Mouse (Mus musculus) heart, embryonic 15.5 days (tissue): Measurements from ENCODE around the gene Armh3. TPM values are rescaled to one million over a fixed set of nuclear protein-coding genes. Genes with fewer than 3 reads are reported as not detected.

Experiments used
- ATAC-seq: fragments of 200-750 bp; cut with Nextera tagmentation; replicated peaks from 2 replicates; pipeline ENCODE4 v1.8.0; 2017; ENCODE audit warnings: low read depth, moderate TSS enrichment; ENCODE audit not compliant: insufficient number of reproducible peaks, insufficient read depth, low FRiP score
- H3K27ac ChIP-seq: fragments of 300-500 bp; sonication (generic); 2 replicates; pipeline ENCODE4 v1.5.1; 2015; ENCODE audit warnings: mild to moderate bottlenecking, inconsistent platforms
- H3K27me3 ChIP-seq: fragments of 300-500 bp; sonication (generic); 2 replicates; pipeline ENCODE4 v1.6.1; 2015; ENCODE audit warnings: inconsistent platforms
- H3K36me3 ChIP-seq: fragments of 300-500 bp; sonication (generic); 2 replicates; pipeline ENCODE4 v1.6.1; 2015; ENCODE audit warnings: mild to moderate bottlenecking, inconsistent platforms
- H3K4me1 ChIP-seq: fragments of 300-500 bp; sonication (generic); replicated peaks from 2 replicates; pipeline ENCODE4 v1.6.1; 2015; ENCODE audit warnings: inconsistent platforms
- H3K4me2 ChIP-seq: fragments of 300-500 bp; sonication (generic); 2 replicates; pipeline ENCODE4 v1.6.1; 2015; ENCODE audit warnings: inconsistent platforms, mild to moderate bottlenecking, moderate library complexity
- H3K4me3 ChIP-seq: fragments of 300-500 bp; sonication (generic); 2 replicates; pipeline ENCODE4 v1.5.1; 2015; ENCODE audit warnings: mild to moderate bottlenecking, inconsistent platforms
- H3K9ac ChIP-seq: fragments of 300-500 bp; sonication (generic); 2 replicates; pipeline ENCODE4 v1.6.1; 2015; ENCODE audit warnings: mild to moderate bottlenecking, inconsistent platforms
- H3K9me3 ChIP-seq: fragments of 300-500 bp; sonication (generic); replicated peaks from 2 replicates; pipeline ENCODE4 v1.6.1; 2016; ENCODE audit warnings: inconsistent platforms
- WGBS: fragments of 180-500 bp; shearing (Covaris S2); methylation state at CpG from one replicate; pipeline ENCODE4 v1.1.7; 2015; ENCODE audit warnings: mixed read lengths; 5-methylcytosine and 5-hydroxymethylcytosine counted together
- polyA plus RNA-seq: library from polyadenylated mRNA; unstranded; fragments of >200 nt; fragmentation: Nextera tagmentation; extraction: Ambion mirVana; gene quantifications from 2 replicates; pipeline ENCODE4 v1.2.1, GENCODE M21; 2015

The Armh3 gene
- polyA plus RNA-seq, 1 experiment from 2014 or later, result 12.2 TPM

GRCm38 (mm10) chr19:45902390-45903035 lies 95.8 kb downstream of the Armh3 start:
- Histone ChIP-seq H3K9ac (no peak overlapping the region), H3K4me2 (no peak overlapping the region), H3K4me3 (no peak overlapping the region), H3K27me3 (no peaks in the 10 kb centered on the region), H3K27ac (peak overlapping the region; percentile 92), H3K4me1 (peaks cover 15% of the 10 kb centered on the region), H3K9me3 (no peaks in the 10 kb centered on the region), H3K36me3 (peaks cover 9% of the 10 kb centered on the region; the same call in 1 of the 2 replicates)
- peak; percentile 88 for ATAC-seq
- WGBS, result 58% methylated on average over 8 of the region's 8 CpGs

- peaks cover 7% of the 10 kb centered on the region; the same call in 1 of the 2 replicates for H3K36me3 ChIP-seq
- no peak overlapping the region for H3K27ac ChIP-seq
- no peak overlapping the region for H3K9ac ChIP-seq
- peaks cover 15% of the 10 kb centered on the region for H3K4me1 ChIP-seq
- no peak overlapping the region for H3K4me2 ChIP-seq
- WGBS, result 89% methylated on average over 5 of the region's 5 CpGs
- H3K9me3 ChIP-seq, result no peaks in the 10 kb centered on the region
- no peak for ATAC-seq
- no peak overlapping the region for H3K4me3 ChIP-seq
- no peaks in the 10 kb centered on the region for H3K27me3 ChIP-seq
Observed at GRCm38 (mm10) chr19:45900836-45901235, 97.5 kb downstream of the Armh3 start.

GRCm38 (mm10) chr19:45895726-45896125 lies 102.6 kb downstream of the Armh3 start:
- no peaks in the 10 kb centered on the region for H3K27me3 ChIP-seq
- no peaks in the 10 kb centered on the region; the same call in 1 of the 2 replicates for H3K4me1 ChIP-seq
- no peak overlapping the region for H3K9ac ChIP-seq
- no peak for ATAC-seq
- no peak overlapping the region for H3K27ac ChIP-seq
- WGBS, result 96% methylated on average over 1 of the region's 1 CpGs
- no peaks in the 10 kb centered on the region for H3K9me3 ChIP-seq
- H3K36me3 ChIP-seq, result peaks cover 7% of the 10 kb centered on the region; the same call in 1 of the 2 replicates
- H3K4me2 ChIP-seq, result no peak overlapping the region
- no peak overlapping the region for H3K4me3 ChIP-seq

GRCm38 (mm10) chr19:45882056-45882455 lies 116.2 kb downstream of the Armh3 start:
- no peak overlapping the region for H3K4me2 ChIP-seq
- WGBS, result 55% methylated on average over 3 of the region's 3 CpGs
- peaks cover 16% of the 10 kb centered on the region; the same call in 1 of the 2 replicates for H3K36me3 ChIP-seq
- no peaks in the 10 kb centered on the region for H3K27me3 ChIP-seq
- no peaks in the 10 kb centered on the region for H3K4me1 ChIP-seq
- H3K27ac ChIP-seq, result no peak overlapping the region
- H3K9me3 ChIP-seq, result no peaks in the 10 kb centered on the region
- no peak overlapping the region for H3K9ac ChIP-seq
- no peak overlapping the region for H3K4me3 ChIP-seq
- ATAC-seq, result no peak

GRCm38 (mm10) chr19:45873320-45873719 lies 125.0 kb downstream of the Armh3 start:
- peaks cover 13% of the 10 kb centered on the region for H3K4me1 ChIP-seq
- no peak overlapping the region for H3K27ac ChIP-seq
- WGBS, result 17% methylated on average over 1 of the region's 1 CpGs
- no peak overlapping the region for H3K4me2 ChIP-seq
- H3K4me3 ChIP-seq, result no peak overlapping the region
- H3K27me3 ChIP-seq, result no peaks in the 10 kb centered on the region
- no peak for ATAC-seq
- H3K36me3 ChIP-seq, result no peaks in the 10 kb centered on the region
- H3K9ac ChIP-seq, result no peak overlapping the region
- no peaks in the 10 kb centered on the region for H3K9me3 ChIP-seq

- peak; percentile 48; the same call in 1 of the 2 replicates for ATAC-seq
Observed at GRCm38 (mm10) chr19:45855284-45855920, 142.9 kb downstream of the Armh3 start.

GRCm38 (mm10) chr19:45854521-45854920 lies 143.8 kb downstream of the Armh3 start:
- WGBS, result 43% methylated on average over 7 of the region's 7 CpGs
- peak overlapping the region; percentile 84 for H3K27ac ChIP-seq

More at GRCm38 (mm10) chr19:45855284-45855920, 142.9 kb downstream of the Armh3 start:
- no peaks in the 10 kb centered on the region for H3K27me3 ChIP-seq
- H3K4me2 ChIP-seq, result peak overlapping the region; percentile 39
- H3K9me3 ChIP-seq, result no peaks in the 10 kb centered on the region
- WGBS, result 32% methylated on average over 8 of the region's 8 CpGs
- peak overlapping the region; percentile 84 for H3K27ac ChIP-seq
- peaks cover 10% of the 10 kb centered on the region for H3K4me1 ChIP-seq
- no peak overlapping the region; the same call in 1 of the 2 replicates for H3K4me3 ChIP-seq
- no peak overlapping the region for H3K9ac ChIP-seq
- H3K36me3 ChIP-seq, result no peaks in the 10 kb centered on the region

GRCm38 (mm10) chr19:45847733-45848093 lies 150.6 kb downstream of the Armh3 start:
- ATAC-seq, result no peak
- peaks cover 11% of the 10 kb centered on the region for H3K4me1 ChIP-seq

More at GRCm38 (mm10) chr19:45854521-45854920, 143.8 kb downstream of the Armh3 start:
- H3K27me3 ChIP-seq, result no peaks in the 10 kb centered on the region
- H3K9ac ChIP-seq, result no peak overlapping the region
- H3K9me3 ChIP-seq, result no peaks in the 10 kb centered on the region
- no peaks in the 10 kb centered on the region for H3K36me3 ChIP-seq
- peaks cover 10% of the 10 kb centered on the region for H3K4me1 ChIP-seq
- ATAC-seq, result peak; percentile 88
- H3K4me2 ChIP-seq, result peak overlapping the region; percentile 39
- H3K4me3 ChIP-seq, result peak overlapping the region; percentile 16

GRCm38 (mm10) chr19:45847016-45847732 lies 151.1 kb downstream of the Armh3 start:
- no peak overlapping the region for H3K27ac ChIP-seq
- ATAC-seq, result no peak
- no peak overlapping the region for H3K4me2 ChIP-seq
- H3K4me1 ChIP-seq, result peaks cover 11% of the 10 kb centered on the region
- WGBS, result 91% methylated on average over 3 of the region's 3 CpGs
- no peaks in the 10 kb centered on the region for H3K36me3 ChIP-seq
- H3K4me3 ChIP-seq, result no peak overlapping the region
- H3K27me3 ChIP-seq, result no peaks in the 10 kb centered on the region
- H3K9ac ChIP-seq, result no peak overlapping the region
- no peaks in the 10 kb centered on the region for H3K9me3 ChIP-seq

More at GRCm38 (mm10) chr19:45847733-45848093, 150.6 kb downstream of the Armh3 start:
- no peak overlapping the region for H3K4me3 ChIP-seq
- no peak overlapping the region for H3K27ac ChIP-seq
- WGBS, result 81% methylated on average over 4 of the region's 4 CpGs
- no peak overlapping the region for H3K9ac ChIP-seq
- no peak overlapping the region for H3K4me2 ChIP-seq
- no peaks in the 10 kb centered on the region for H3K27me3 ChIP-seq
- H3K36me3 ChIP-seq, result no peaks in the 10 kb centered on the region
- no peaks in the 10 kb centered on the region for H3K9me3 ChIP-seq

GRCm38 (mm10) chr19:45844209-45844608 lies 154.1 kb downstream of the Armh3 start:
- WGBS, result 80% methylated on average over 3 of the region's 3 CpGs
- Histone ChIP-seq H3K4me2 (no peak overlapping the region), H3K9me3 (no peaks in the 10 kb centered on the region), H3K36me3 (no peaks in the 10 kb centered on the region), H3K4me1 (peaks cover 9% of the 10 kb centered on the region), H3K4me3 (no peak overlapping the region), H3K27me3 (no peaks in the 10 kb centered on the region), H3K9ac (no peak overlapping the region), H3K27ac (no peak overlapping the region)
- ATAC-seq, result no peak

- Histone ChIP-seq H3K27me3 (no peaks in the 10 kb centered on the region), H3K9ac (no peak overlapping the region), H3K4me2 (peak overlapping the region; percentile 19), H3K4me1 (peaks cover 9% of the 10 kb centered on the region), H3K9me3 (no peaks in the 10 kb centered on the region), H3K27ac (peak overlapping the region; percentile 27), H3K4me3 (no peak overlapping the region), H3K36me3 (no peaks in the 10 kb centered on the region)
- 25% methylated on average over 10 of the region's 10 CpGs for WGBS
- no peak for ATAC-seq
Observed at GRCm38 (mm10) chr19:45843424-45843823, 154.9 kb downstream of the Armh3 start.
